29 mouse cellular contexts compared by ENCODE assay signal in genomic region chr7:57000585-57001261, GRCm38 (mm10).
DNase-seq lines count a peak whose midpoint lies in the region; ATAC-seq and TF ChIP-seq lines count a peak whose summit lies in the region.
"Had no signal": no experiment of that assay in that cellular context is flagged by ENCODE, and none has a peak within 500 bp of the region (broad histone marks: within the 10 kb centered on the region; RNA-seq: fewer than 3 reads in every experiment).

No protein-coding gene starts in this region.

- no peak overlapping the region for H3K4me2 ChIP-seq in forebrain, postnatal 0 days (ENCODE audit: low read depth)
- H3K4me2 ChIP-seq in lung, embryonic 16.5 days (ENCODE audit: low read depth, low read length): no peak overlapping the region
- H3K4me2 ChIP-seq: embryonic facial prominence, embryonic 13.5 days; heart, embryonic 13.5 days; hindbrain, embryonic 14.5 days had no signal

- H3K9ac ChIP-seq in forebrain, postnatal 0 days: no peak overlapping the region
- H3K9ac ChIP-seq in lung, embryonic 16.5 days (ENCODE audit: low read length): no peak overlapping the region
- H3K9ac ChIP-seq: embryonic facial prominence, embryonic 13.5 days; heart, embryonic 13.5 days; hindbrain, embryonic 14.5 days had no signal

- TF ChIP-seq CTCF in forebrain, postnatal 0 days (IDR thresholded peaks at IDR 0.05; ENCODE audit: low read depth): no peak

- no peaks in the 10 kb centered on the region for H3K27me3 ChIP-seq in forebrain, postnatal 0 days (ENCODE audit: insufficient read depth, low read length)
- no peaks in the 10 kb centered on the region for H3K27me3 ChIP-seq in forebrain, embryonic 10.5 days (ENCODE audit: poor library complexity, severe bottlenecking)
- H3K27me3 ChIP-seq in lung, embryonic 16.5 days (ENCODE audit: control insufficient read depth, insufficient read depth, low read depth, low read length): no peaks in the 10 kb centered on the region
- H3K27me3 ChIP-seq in limb, embryonic 10.5 days (ENCODE audit: low read depth, poor library complexity, severe bottlenecking): no peaks in the 10 kb centered on the region
- H3K27me3 ChIP-seq: embryonic facial prominence, embryonic 13.5 days; heart, embryonic 13.5 days had no signal

- no peaks in the 10 kb centered on the region for H3K36me3 ChIP-seq in forebrain, postnatal 0 days (ENCODE audit: insufficient read depth)
- H3K36me3 ChIP-seq in forebrain, embryonic 10.5 days (replicated peaks): no peaks in the 10 kb centered on the region
- no peaks in the 10 kb centered on the region for H3K36me3 ChIP-seq in lung, embryonic 16.5 days (ENCODE audit: control insufficient read depth, insufficient read depth, low read length)
- H3K36me3 ChIP-seq in limb, embryonic 10.5 days: no peaks in the 10 kb centered on the region
- H3K36me3 ChIP-seq: embryonic facial prominence, embryonic 10.5 days; embryonic facial prominence, embryonic 13.5 days; heart, embryonic 10.5 days; heart, embryonic 13.5 days had no signal

- WGBS in forebrain, postnatal 0 days: 87% methylated on average over 3 of the region's 3 CpGs
- WGBS in forebrain, embryonic 10.5 days: 93% methylated on average over 3 of the region's 3 CpGs
- 68% methylated on average over 3 of the region's 3 CpGs for WGBS in lung, embryonic 16.5 days
- 88% methylated on average over 3 of the region's 3 CpGs for WGBS in limb, embryonic 10.5 days

- peak; percentile 81 for ATAC-seq in forebrain, postnatal 0 days
- peak; percentile 87 for ATAC-seq in lung, embryonic 16.5 days (ENCODE audit: low read depth)
- ATAC-seq: activated CD4-positive, CD25-positive, alpha-beta regulatory T cell, adult 4 months; CD4-positive, CD25-positive, alpha-beta regulatory T cell, adult 4 months; forebrain, embryonic 14.5 days; hindbrain, postnatal 0 days; inflammation-experienced regulatory T-cells, adult 6 months had no signal

- H3K4me1 ChIP-seq in forebrain, postnatal 0 days (ENCODE audit: insufficient read depth): no peaks in the 10 kb centered on the region
- no peaks in the 10 kb centered on the region for H3K4me1 ChIP-seq in forebrain, embryonic 10.5 days
- no peaks in the 10 kb centered on the region for H3K4me1 ChIP-seq in lung, embryonic 16.5 days (replicated peaks; ENCODE audit: control insufficient read depth, insufficient read depth, low read length)
- H3K4me1 ChIP-seq in limb, embryonic 10.5 days: no peaks in the 10 kb centered on the region
- H3K4me1 ChIP-seq: embryonic facial prominence, embryonic 10.5 days; embryonic facial prominence, embryonic 13.5 days; heart, embryonic 10.5 days; heart, embryonic 13.5 days had no signal

- peak; percentile 19 for DNase-seq in forebrain, postnatal 0 days
- DNase-seq in forebrain, embryonic 10.5 days (ENCODE audit: extremely low spot score, low spot score): no peak
- no peak for DNase-seq in lung, adult 18-20 months
- peak; percentile 3 for DNase-seq in 3T3-L1 (ENCODE audit: low read depth, low spot score)
- DNase-seq in limb, embryonic 10.5 days (ENCODE audit: low spot score): no peak
- DNase-seq: adrenal gland, adult 8-10 months; adrenal gland, postnatal 25 days; cerebellum, adult 11-12 months; cerebellum, adult 8-10 months; cerebellum, postnatal 10 days; cerebellum, postnatal 36 days; embryo, embryonic 11 days; gastrocnemius, postnatal 10 days; gastrocnemius, postnatal 36 days; heart, adult 2 months; heart, postnatal 14 days; heart, postnatal 4 days had no signal

- no peak overlapping the region for H3K4me3 ChIP-seq in forebrain, postnatal 0 days (ENCODE audit: low read depth, low read length)
- no peak overlapping the region for H3K4me3 ChIP-seq in forebrain, embryonic 10.5 days
- no peak overlapping the region for H3K4me3 ChIP-seq in lung, embryonic 16.5 days (ENCODE audit: low read length)
- H3K4me3 ChIP-seq in limb, embryonic 10.5 days: no peak overlapping the region
- H3K4me3 ChIP-seq: embryonic facial prominence, embryonic 10.5 days; embryonic facial prominence, embryonic 13.5 days; erythroblast, embryonic 14.5 days; heart, adult 2 months; heart, embryonic 10.5 days; heart, embryonic 13.5 days had no signal

- no peak overlapping the region for H3K27ac ChIP-seq in forebrain, postnatal 0 days (ENCODE audit: low read depth, low read length)
- H3K27ac ChIP-seq in forebrain, embryonic 10.5 days: no peak overlapping the region
- no peak overlapping the region for H3K27ac ChIP-seq in lung, embryonic 16.5 days (ENCODE audit: low read length)
- no peak overlapping the region for H3K27ac ChIP-seq in limb, embryonic 10.5 days
- H3K27ac ChIP-seq: embryonic facial prominence, embryonic 10.5 days; embryonic facial prominence, embryonic 13.5 days; heart, adult 2 months; heart, embryonic 10.5 days; heart, embryonic 13.5 days; hindbrain, embryonic 14.5 days; hindbrain, postnatal 0 days had no signal

- no peaks in the 10 kb centered on the region for H3K9me3 ChIP-seq in forebrain, postnatal 0 days (ENCODE audit: low read length)
- H3K9me3 ChIP-seq in forebrain, embryonic 10.5 days: 0 out of 2 replicates have a peak, but pooled peaks cover 4% of the 10 kb centered on the region
- no peaks in the 10 kb centered on the region for H3K9me3 ChIP-seq in lung, embryonic 16.5 days (ENCODE audit: control insufficient read depth, low read length)
- no peaks in the 10 kb centered on the region for H3K9me3 ChIP-seq in limb, embryonic 10.5 days (replicated peaks)
- H3K9me3 ChIP-seq: embryonic facial prominence, embryonic 10.5 days; embryonic facial prominence, embryonic 13.5 days; heart, embryonic 10.5 days had no signal

Comparison
In these comparisons a context has a peak if more than half of its experiments do, and no peak if none do; other contexts are left out.
1. DNase-seq: peak in forebrain, postnatal 0 days (single experiment) and 3T3-L1 (single experiment); none in forebrain, embryonic 10.5 days (single experiment), lung, adult 18-20 months (0 of 2) and limb, embryonic 10.5 days (single experiment).